Mouse (Mus musculus): Measurements from ENCODE around the gene Ugt2a3. TPM values are rescaled to one million over a fixed set of nuclear protein-coding genes. Genes with fewer than 3 reads are reported as not detected.
"Not testable (repeated sequence)": the region's sequence is repeated elsewhere in the genome, so short reads cannot be mapped to it uniquely, and the experiment has no call there.

Ugt2a3 gene
- total RNA-seq (2015; ENCODE audit: low replicate concordance), result not detected in 2 replicates
- total RNA-seq (2017; ENCODE audit: low replicate concordance), result not detected in 2 replicates

DNA sequence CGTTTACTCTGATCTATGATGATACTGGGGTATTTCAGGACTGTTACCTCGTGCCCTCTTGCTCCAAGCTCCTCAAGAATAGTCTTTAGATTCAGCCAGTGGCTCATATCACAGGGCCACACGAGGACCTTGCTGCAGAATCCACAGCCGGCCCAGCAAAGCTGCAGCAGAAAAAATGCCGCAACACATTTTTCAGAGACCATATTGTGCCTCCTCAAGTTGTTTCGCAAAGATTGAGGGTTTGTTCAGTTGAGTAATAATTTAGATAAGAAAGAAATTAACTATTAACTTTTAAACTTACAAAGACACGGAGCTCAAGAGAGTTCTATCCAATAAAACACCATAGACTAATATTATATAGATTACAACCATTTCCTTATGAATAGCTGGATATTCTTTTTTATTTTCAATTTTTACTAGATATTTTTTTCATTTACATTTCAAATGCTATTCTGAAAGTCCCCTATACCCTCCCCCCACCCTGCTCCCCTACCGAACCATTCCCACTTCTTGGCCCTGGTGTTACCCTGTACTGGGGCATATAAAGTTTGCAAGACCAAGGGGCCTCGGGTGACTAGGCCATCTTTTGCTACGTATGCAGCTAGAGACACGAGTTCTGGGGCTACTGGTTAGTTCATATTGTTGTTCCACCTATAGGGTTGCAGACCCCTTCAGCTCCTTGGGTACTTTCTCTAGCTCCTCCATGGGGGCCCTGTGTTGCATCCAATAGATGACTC, at the start of gene Ugt2a3:
Gene Ugt2a3 (minus strand): TSS at position 235 of the 737 bp plus-strand sequence.
- ATAC-seq (replicated peaks; ENCODE audit: low FRiP score, poor library complexity, severe bottlenecking), result no peak

DNA sequence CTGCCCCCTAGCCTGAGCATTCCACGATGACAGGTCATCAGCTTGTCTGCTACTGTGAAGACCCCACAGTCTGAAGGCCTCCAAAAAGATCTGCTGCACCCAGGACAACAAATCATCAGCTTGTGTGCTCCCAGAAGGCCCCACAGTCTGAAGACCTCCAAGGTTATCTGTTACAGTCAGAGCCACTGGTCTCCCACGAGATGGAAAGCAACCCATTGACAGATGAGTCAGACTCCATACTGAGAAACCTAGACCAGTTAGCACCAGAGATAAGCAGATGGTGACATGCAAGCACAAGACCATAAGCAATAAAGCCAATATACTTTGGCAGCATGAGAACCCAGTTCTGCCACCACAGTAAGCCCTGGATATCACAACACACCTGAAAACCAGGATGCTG, 43.2 kb upstream of the Ugt2a3 start:
- ATAC-seq (replicated peaks; ENCODE audit: low FRiP score, poor library complexity, severe bottlenecking), result no peak

GRCm38 (mm10) chr5:87379825-87380224, 42.8 kb upstream of the Ugt2a3 start:
- no peak for ATAC-seq (replicated peaks; ENCODE audit: low FRiP score, poor library complexity, severe bottlenecking)

GRCm38 (mm10) chr5:87375874-87376383, 38.9 kb upstream of the Ugt2a3 start:
- no peak for ATAC-seq (replicated peaks; ENCODE audit: low FRiP score, poor library complexity, severe bottlenecking)

DNA sequence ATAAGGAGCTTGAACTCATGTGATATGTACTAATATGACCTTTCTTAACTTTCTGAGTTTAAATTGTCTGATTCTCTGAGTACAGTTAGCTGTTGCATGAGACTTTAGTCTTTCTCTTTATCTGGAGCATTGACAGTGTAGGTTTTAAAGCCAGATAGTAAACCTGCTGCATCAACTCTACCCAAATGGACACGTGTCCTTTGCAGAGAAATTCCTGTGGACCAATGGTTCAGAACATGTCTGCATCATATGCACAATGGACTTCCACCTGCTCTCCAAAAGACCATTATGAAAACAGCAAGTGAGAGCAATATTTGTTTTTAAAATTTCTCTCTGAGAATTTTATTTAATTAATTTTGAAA, 36.5 kb upstream of the Ugt2a3 start:
- no peak for ATAC-seq (replicated peaks; ENCODE audit: low FRiP score, poor library complexity, severe bottlenecking)

DNA sequence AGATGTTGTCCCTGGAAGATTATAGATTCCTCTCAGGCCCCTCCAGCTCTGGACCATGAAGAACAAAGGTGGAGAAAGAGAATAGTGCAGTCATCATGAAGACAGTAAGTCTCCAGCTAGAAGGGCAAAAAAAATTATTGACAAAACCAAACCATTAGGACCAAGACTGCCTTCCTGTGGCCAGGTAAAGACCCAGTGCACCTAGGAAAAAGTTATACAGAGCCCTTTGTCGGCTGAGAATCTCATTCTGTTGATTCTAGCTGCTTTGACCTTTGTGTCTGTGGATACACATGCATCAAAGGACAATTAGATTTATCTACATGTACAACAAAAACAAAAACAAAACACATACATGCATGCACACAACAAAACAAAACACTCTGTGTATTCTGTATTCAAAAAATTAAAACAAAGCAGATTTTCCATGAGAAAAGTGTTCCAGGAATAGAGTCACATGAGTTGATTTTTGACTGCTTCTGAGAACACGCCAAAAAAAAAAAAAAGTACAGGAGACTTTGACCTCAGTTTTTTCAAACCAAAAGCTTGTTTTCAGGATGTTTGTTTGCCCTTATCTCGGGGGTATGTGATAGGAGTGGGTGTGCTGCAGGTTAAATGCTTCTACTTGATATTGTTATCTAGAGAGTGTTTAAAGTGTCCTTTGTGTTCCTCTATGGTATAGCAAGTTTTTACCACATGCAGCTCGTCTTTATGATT, 36.0 kb upstream of the Ugt2a3 start:
- not testable (repeated sequence) for ATAC-seq (replicated peaks; ENCODE audit: low FRiP score, poor library complexity, severe bottlenecking)

- no peak for ATAC-seq (replicated peaks; ENCODE audit: low FRiP score, poor library complexity, severe bottlenecking)
These were observed 13.4 kb upstream of the Ugt2a3 start for GRCm38 (mm10) chr5:87350350-87350749.

GRCm38 (mm10) chr5:87349150-87349549, 12.2 kb upstream of the Ugt2a3 start:
- not testable (repeated sequence) for ATAC-seq (replicated peaks; ENCODE audit: low FRiP score, poor library complexity, severe bottlenecking)

- not testable (repeated sequence) for ATAC-seq (replicated peaks; ENCODE audit: low FRiP score, poor library complexity, severe bottlenecking)
These were observed 10.6 kb upstream of the Ugt2a3 start for GRCm38 (mm10) chr5:87347479-87348078.

DNA sequence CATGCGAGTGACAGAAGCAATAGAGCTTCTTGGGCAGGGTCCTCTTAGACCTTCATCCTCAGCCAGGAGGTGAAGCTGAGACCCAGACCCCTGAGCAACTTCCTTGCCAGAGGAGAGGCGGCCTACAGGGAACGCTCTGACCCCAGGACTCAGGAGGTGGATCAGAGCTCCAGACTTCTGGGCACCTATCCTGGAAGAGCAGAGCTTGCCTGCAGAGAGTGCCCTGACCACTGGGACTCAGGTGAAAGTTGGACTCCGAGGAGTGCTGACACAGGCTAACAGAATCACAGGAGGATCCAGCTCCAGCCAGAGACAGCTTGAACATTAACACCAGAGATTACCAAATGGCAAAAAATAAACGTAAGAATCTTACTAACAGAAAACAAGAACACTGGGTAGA, 3.5 kb upstream of the Ugt2a3 start:
- ATAC-seq (replicated peaks; ENCODE audit: low FRiP score, poor library complexity, severe bottlenecking), result no peak

DNA sequence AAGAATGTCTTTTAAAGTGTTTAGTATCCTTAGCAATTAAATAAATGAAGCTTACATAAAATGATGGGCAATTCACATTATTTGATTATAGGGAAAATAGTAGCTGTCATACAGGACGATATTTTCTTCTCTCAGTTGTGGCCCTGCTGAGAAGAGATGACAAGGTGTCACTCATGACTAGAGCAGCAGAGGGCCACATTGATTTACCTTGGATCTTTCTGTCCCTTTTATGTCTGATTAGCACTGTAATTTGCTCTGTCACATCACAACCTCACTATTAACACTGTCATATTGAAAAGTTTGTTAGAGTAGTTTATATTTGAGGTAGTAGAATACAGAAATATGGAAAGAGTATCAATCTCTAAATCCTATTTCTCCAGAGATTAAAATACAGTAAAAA, 1.8 kb downstream of the Ugt2a3 start:
- ATAC-seq (replicated peaks; ENCODE audit: low FRiP score, poor library complexity, severe bottlenecking), result no peak

GRCm38 (mm10) chr5:87333584-87333983, 3.4 kb downstream of the Ugt2a3 start:
- no peak for ATAC-seq (replicated peaks; ENCODE audit: low FRiP score, poor library complexity, severe bottlenecking)

DNA sequence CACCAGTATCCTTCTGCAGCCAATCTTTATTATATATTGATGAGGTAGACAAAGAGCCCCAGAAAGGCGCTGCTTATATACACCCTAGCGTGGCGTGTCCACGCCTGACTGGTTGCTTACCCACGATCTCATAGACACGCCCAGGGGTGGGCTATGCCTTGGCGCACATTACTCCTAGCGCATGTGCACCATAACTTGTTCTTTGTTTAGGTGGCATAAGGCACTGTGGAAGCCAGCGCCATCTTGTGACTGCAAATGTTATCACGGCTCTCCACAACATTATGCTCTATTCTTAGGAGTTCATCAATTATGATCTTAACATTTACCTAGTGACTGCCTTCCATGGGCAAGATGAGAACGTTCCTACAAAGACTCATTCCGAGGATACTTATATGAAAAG, 25.6 kb downstream of the Ugt2a3 start:
- ATAC-seq (replicated peaks; ENCODE audit: low FRiP score, poor library complexity, severe bottlenecking), result no peak

DNA sequence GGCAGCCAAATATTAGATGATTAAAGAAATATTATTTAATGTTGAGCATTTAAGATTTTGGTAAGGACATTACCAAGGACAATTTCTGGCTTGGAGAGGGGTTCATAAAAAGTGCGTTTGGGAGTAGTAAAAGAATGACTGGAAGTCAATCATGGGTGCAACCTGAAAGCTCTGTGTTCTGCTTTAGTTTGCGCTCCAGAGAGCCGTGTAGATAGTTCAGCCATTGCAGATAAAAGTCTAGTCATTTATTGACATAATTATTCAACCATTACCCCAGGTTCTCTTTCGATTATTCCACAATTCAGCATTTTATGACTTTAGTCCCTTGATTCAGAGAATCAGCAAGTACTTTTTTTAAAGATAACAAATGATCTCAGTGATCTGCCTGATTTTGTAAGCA, 50.8 kb downstream of the Ugt2a3 start:
- ATAC-seq (replicated peaks; ENCODE audit: low FRiP score, poor library complexity, severe bottlenecking), result not testable (repeated sequence)

GRCm38 (mm10) chr5:87275986-87276385, 61.0 kb downstream of the Ugt2a3 start:
- not testable (repeated sequence) for ATAC-seq (replicated peaks; ENCODE audit: low FRiP score, poor library complexity, severe bottlenecking)

DNA sequence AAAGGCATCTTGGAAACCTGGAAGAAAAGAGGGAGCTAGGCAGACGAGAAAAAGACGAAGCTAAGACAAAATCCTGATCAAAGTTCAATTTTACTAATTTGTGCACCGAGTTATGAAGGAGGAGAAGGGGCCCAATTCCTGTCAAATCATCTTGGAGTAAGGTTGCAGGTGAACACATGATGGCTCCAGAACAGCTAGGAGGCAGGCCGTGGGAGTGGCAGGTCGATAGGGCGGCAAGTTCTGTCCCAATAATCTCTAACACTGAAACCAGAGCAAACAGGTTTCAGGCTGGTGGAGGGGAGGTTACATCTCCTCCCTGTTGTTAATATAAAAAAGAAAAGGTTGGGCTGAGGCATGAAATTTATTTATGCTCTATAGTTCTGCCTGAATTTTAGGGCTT, 61.4 kb downstream of the Ugt2a3 start:
- ATAC-seq (replicated peaks; ENCODE audit: low FRiP score, poor library complexity, severe bottlenecking), result no peak

Other genes starting within 250 kb of the Ugt2a3 start
- not detected in 2 replicates for gene Ugt2b36, start 244.6 kb downstream of the Ugt2a3 start, total RNA-seq (2015; ENCODE audit: low replicate concordance)
- gene Ugt2b36, start 244.6 kb downstream of the Ugt2a3 start, total RNA-seq (2017; ENCODE audit: low replicate concordance), result not detected in 2 replicates
- gene Ugt2b5, start 196.9 kb downstream of the Ugt2a3 start, total RNA-seq (2015; ENCODE audit: low replicate concordance), result not detected in 2 replicates
- not detected in 2 replicates for gene Ugt2b5, start 196.9 kb downstream of the Ugt2a3 start, total RNA-seq (2017; ENCODE audit: low replicate concordance)
- not detected in 2 replicates for gene Ugt2b37, start 82.4 kb downstream of the Ugt2a3 start, total RNA-seq (2015; ENCODE audit: low replicate concordance)
- gene Ugt2b37, start 82.4 kb downstream of the Ugt2a3 start, total RNA-seq (2017; ENCODE audit: low replicate concordance), result not detected in 2 replicates
- gene Ugt2b38, start 87.0 kb upstream of the Ugt2a3 start, total RNA-seq (2015; ENCODE audit: low replicate concordance), result not detected in 2 replicates
- not detected in 2 replicates for gene Ugt2b38, start 87.0 kb upstream of the Ugt2a3 start, total RNA-seq (2017; ENCODE audit: low replicate concordance)
- gene Ugt2a2, start 145.1 kb upstream of the Ugt2a3 start, total RNA-seq (2015; ENCODE audit: low replicate concordance), result not detected in 2 replicates
- not detected in 2 replicates for gene Ugt2a2, start 145.1 kb upstream of the Ugt2a3 start, total RNA-seq (2017; ENCODE audit: low replicate concordance)
- gene Gm43638, start 149.6 kb upstream of the Ugt2a3 start, total RNA-seq (2015; ENCODE audit: low replicate concordance), result not detected in 2 replicates
- not detected in 2 replicates for gene Gm43638, start 149.6 kb upstream of the Ugt2a3 start, total RNA-seq (2017; ENCODE audit: low replicate concordance)
- not detected in 2 replicates for gene Ugt2a1, start 153.7 kb upstream of the Ugt2a3 start, total RNA-seq (2015; ENCODE audit: low replicate concordance)
- not detected in 2 replicates for gene Ugt2a1, start 153.7 kb upstream of the Ugt2a3 start, total RNA-seq (2017; ENCODE audit: low replicate concordance)
- gene Sult1b1, start 201.0 kb upstream of the Ugt2a3 start, total RNA-seq (2015; ENCODE audit: low replicate concordance), result not detected in 2 replicates
- gene Sult1b1, start 201.0 kb upstream of the Ugt2a3 start, total RNA-seq (2017; ENCODE audit: low replicate concordance), result not detected in 2 replicates
- not detected in 2 replicates for gene Sult1d1, start 231.8 kb upstream of the Ugt2a3 start, total RNA-seq (2015; ENCODE audit: low replicate concordance)
- not detected in 2 replicates for gene Sult1d1, start 231.8 kb upstream of the Ugt2a3 start, total RNA-seq (2017; ENCODE audit: low replicate concordance)

Data from erythroblast, adult 5-6 weeks (primary cell).